Mouse (Mus musculus) hindbrain, embryonic 14.5 days (tissue): ENCODE measurements around the gene Psors1c2. TPM values are rescaled to one million over a fixed set of nuclear protein-coding genes. Genes with fewer than 3 reads are reported as not detected.
A peak's percentile ranks its signal among the peaks of the same experiment; 100 is the strongest.

ENCODE experiments used
- ATAC-seq: fragments of 200-750 bp; cut with Nextera tagmentation; 2 replicates; pipeline ENCODE4 v1.8.0; 2017; ENCODE audit warnings: moderate number of reproducible peaks, mild to moderate bottlenecking, moderate TSS enrichment, moderate library complexity; ENCODE audit not compliant: low FRiP score
- DNase-seq: peaks from one replicate; pipeline ENCODE4 v3.0.0-alpha.2; 2015; ENCODE audit warnings: low spot score
- H3K27ac ChIP-seq: fragments of 300-500 bp; sonication (generic); 2 replicates; pipeline ENCODE4 v1.5.1; 2014; ENCODE audit warnings: mild to moderate bottlenecking, moderate library complexity
- H3K27me3 ChIP-seq: fragments of 300-500 bp; sonication (generic); 2 replicates; pipeline ENCODE4 v1.6.1; 2014; ENCODE audit warnings: mild to moderate bottlenecking, low read length, mixed read lengths; ENCODE audit not compliant: control insufficient read depth, insufficient read depth
- H3K36me3 ChIP-seq: fragments of 300-500 bp; sonication (generic); replicated peaks from 2 replicates; pipeline ENCODE4 v1.6.1; 2014; ENCODE audit not compliant: control insufficient read depth, insufficient read depth
- H3K4me1 ChIP-seq: fragments of 300-500 bp; sonication (generic); replicated peaks from 2 replicates; pipeline ENCODE4 v1.6.1; 2014; ENCODE audit warnings: antibody characterized with exemption, low read length, mixed read lengths; ENCODE audit not compliant: control insufficient read depth, insufficient read depth
- H3K4me2 ChIP-seq: fragments of 300-500 bp; sonication (generic); replicated peaks from 2 replicates; pipeline ENCODE4 v1.6.1; 2014; ENCODE audit warnings: mild to moderate bottlenecking, moderate library complexity
- H3K4me3 ChIP-seq: fragments of 300-500 bp; sonication (generic); replicated peaks from 2 replicates; pipeline ENCODE4 v1.5.1; 2014; ENCODE audit warnings: mild to moderate bottlenecking, low read length
- H3K9ac ChIP-seq: fragments of 300-500 bp; sonication (generic); 2 replicates; pipeline ENCODE4 v1.6.1; 2014
- H3K9me3 ChIP-seq: fragments of 300-500 bp; sonication (generic); 2 replicates; pipeline ENCODE4 v1.6.1; 2016; ENCODE audit warnings: low read length; ENCODE audit not compliant: control insufficient read depth
- whole genome bisulfite sequencing: fragments of 180-500 bp; shearing (Covaris S2); extraction: QIAGEN DNeasy Blood & Tissue Kit; methylation state at CpG from one replicate; pipeline ENCODE4 v1.1.7; 2014; 5-methylcytosine and 5-hydroxymethylcytosine counted together
- polyA plus RNA-seq: library from polyadenylated mRNA; unstranded; fragments of >200 nt; fragmentation: Nextera tagmentation; extraction: Ambion mirVana; gene quantifications from 2 replicates; pipeline ENCODE4 v1.2.1, GENCODE M21; 2014

Psors1c2 gene
- polyA plus RNA-seq, 1 experiment from 2014 or later: 0.72 TPM

DNA sequence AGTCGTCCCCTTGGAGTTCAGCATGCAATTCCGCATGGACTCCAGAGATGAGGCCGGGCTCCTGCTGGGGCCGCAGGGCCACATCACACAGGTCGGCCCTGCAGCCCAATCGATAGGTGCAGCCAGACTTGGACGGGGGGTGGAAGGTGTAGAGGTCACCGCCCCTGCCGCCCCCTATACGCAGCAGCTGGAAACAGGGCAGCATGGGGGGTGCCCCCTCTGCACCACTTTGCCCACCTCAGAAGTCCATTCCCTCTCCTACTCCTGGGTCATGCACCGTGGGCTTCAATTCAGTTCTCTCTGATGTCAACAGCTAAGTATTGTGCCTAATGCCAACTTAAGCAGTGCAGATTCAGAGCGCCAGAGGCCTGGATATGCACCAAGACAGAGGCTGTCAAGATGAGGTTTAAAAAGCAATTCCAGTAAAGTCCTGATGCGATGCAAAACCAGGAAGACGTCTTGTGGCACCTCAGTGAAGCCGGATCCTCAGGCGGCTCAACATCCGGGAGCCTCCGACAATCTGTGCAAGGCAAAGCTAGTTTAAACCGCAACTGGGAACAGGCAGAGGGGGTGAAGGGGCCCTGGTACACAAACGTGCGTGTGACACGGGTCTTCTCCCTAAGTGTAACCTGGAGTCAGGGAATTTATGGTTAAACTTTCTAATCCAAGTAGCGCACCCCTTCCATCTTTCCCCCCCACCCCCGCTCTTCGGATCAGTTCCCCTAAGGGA lies 16.9 kb upstream of the Psors1c2 start:
- Histone ChIP-seq H3K4me2 (peak overlapping the region; percentile 80), H3K4me3 (peak overlapping the region; percentile 44), H3K9ac (peak overlapping the region; percentile 37), H3K27me3 (0 out of 2 replicates have a peak, but pooled peaks cover 4% of the 10 kb centered on the region), H3K27ac (no peak overlapping the region), H3K9me3 (no peaks in the 10 kb centered on the region), H3K4me1 (peaks cover 15% of the 10 kb centered on the region), H3K36me3 (no peaks in the 10 kb centered on the region)
- peak; percentile 15; the same call in 1 of the 2 replicates for ATAC-seq
- 7% methylated on average over 25 of the region's 25 CpGs for WGBS
- DNase-seq: no peak

DNA sequence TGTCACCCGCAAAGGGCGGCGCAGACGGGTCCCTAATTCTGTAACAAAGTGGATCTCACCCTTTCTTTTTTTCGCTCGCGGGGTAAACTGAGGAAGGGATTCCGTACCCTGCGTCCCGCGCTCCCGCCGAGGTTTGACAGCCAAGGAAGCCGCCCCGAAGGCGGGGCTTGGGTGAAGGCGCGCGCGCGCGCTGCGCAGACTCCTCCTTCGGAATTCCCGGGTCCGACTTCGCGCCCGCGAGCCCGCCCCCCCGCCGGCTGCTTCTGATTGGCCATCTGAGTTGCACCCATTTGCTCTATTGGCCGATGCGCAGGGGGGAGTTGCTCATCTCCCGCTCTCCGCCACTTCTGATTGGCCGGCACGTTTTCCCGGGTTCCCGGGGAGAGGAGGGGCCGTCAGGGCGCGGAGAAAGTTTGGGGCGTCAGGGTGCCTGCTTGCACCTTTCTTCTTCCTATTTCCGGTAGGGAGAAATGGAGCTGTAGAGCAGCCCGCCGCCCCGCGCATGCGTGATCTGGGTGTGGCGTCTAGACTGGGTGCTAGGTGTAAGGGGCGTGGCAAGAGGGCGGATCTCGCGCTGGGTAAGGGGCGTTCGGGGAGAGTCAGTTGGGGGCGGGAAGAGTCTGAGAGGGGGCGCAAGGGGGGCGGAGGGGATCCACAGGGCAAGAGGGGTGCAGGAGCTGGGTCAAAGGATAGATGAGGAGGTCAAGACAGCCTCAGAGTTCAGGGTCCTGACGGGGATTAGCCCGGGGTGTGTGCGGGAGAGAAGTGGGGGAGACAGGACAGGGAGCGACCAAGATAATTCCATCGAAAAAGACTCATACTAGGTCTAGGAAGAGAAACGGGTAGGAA lies 16.1 kb upstream of the Psors1c2 start, which contains the start of the genes Tcf19 and Cchcr1:
Gene Tcf19 (minus strand): TSS at position 173 of the 849 bp plus-strand sequence.
Gene Cchcr1 (plus strand): TSS at position 449 of the 849 bp plus-strand sequence.
- Histone ChIP-seq H3K4me1 (peaks cover 15% of the 10 kb centered on the region), H3K27me3 (0 out of 2 replicates have a peak, but pooled peaks cover 4% of the 10 kb centered on the region), H3K4me3 (peak within 1 kb of the TSS; percentile 44), H3K27ac (no peak within 1 kb of the TSS), H3K4me2 (peak within 1 kb of the TSS; percentile 80), H3K9ac (peak within 1 kb of the TSS; percentile 42), H3K9me3 (no peaks in the 10 kb centered on the region), H3K36me3 (0 out of 2 replicates have a peak, but pooled peaks cover 3% of the 10 kb centered on the region)
- ATAC-seq: peak; percentile 94
- peak; percentile 94 for DNase-seq
- WGBS: under 1% methylated on average over 67 of the region's 67 CpGs

DNA sequence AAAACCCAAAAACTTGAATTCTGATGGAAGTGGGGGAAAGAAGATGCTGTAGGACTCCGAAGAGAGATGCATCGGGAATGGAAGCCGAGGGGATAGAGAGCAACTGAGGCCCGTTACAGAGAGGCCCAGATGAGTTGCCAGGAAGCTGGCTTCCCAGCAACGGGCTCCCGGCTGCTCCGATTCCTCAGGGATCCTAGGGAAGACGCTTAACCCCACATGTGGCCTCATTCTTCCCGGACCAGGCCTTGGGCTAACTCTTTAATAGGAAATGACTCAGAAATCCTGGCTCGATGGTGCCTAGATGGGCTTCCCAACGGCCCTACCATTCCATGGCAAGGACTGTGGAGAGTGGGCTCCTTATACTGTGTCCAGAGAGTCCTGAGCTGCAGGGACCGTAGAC lies 15.5 kb upstream of the Psors1c2 start:
- H3K27me3 ChIP-seq: 0 out of 2 replicates have a peak, but pooled peaks cover 4% of the 10 kb centered on the region
- DNase-seq (no peak), ATAC-seq (no peak)
- H3K4me2 ChIP-seq: peak overlapping the region; percentile 80
- H3K9ac ChIP-seq: peak overlapping the region; percentile 42
- peak overlapping the region; percentile 44 for H3K4me3 ChIP-seq
- no peaks in the 10 kb centered on the region for H3K9me3 ChIP-seq
- no peak overlapping the region for H3K27ac ChIP-seq
- H3K4me1 ChIP-seq: peaks cover 15% of the 10 kb centered on the region
- 0 out of 2 replicates have a peak, but pooled peaks cover 3% of the 10 kb centered on the region for H3K36me3 ChIP-seq
- 10% methylated on average over 12 of the region's 12 CpGs for WGBS

DNA sequence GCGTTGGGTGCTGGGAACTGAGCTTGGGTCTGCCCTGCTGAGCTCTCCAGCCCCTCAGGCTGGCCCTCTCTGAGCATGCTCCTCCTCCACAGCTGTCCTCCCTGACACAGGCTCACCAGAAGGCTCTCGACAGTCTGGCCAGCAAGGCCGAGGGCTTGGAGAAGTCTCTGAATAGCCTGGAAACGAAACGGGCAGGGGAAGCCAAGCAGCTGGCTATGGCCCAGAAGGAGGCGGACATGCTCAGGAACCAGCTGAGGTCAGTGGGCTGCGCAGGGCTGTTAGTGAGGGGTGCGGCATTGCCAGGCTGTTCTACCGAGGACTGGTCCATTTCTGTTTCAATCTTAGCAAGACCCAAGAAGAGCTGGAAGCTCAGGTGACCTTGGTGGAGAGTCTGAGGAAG lies 8.6 kb upstream of the Psors1c2 start:
- Histone ChIP-seq H3K36me3 (peaks cover 8% of the 10 kb centered on the region; the same call in 1 of the 2 replicates), H3K4me1 (no peaks in the 10 kb centered on the region), H3K9ac (no peak overlapping the region), H3K4me3 (no peak overlapping the region), H3K27me3 (no peaks in the 10 kb centered on the region), H3K4me2 (no peak overlapping the region), H3K9me3 (no peaks in the 10 kb centered on the region), H3K27ac (no peak overlapping the region)
- WGBS: 86% methylated on average over 9 of the region's 9 CpGs
- DNase-seq: no peak
- ATAC-seq: no peak

DNA sequence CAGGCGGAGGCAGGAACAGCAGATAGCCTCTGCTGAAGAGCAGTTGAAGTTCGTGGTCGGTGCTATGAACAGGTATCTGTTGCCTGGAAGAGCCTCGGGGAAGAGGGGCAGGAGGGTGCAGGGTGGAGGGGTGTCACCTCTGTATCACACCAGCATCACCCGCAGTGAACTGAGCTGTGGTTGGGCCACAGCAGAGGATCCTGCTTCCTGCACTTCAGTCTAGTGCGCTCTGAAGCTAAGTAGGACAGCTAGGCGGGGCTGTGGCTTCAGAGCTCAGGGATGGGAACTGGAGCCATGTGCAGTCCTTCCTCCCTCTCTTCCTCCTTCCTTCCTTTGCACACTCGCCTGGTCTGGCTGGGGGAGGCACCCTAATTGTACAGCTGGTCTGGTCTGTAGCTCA lies 6.4 kb upstream of the Psors1c2 start:
- peaks cover 7% of the 10 kb centered on the region; the same call in 1 of the 2 replicates for H3K4me1 ChIP-seq
- no peaks in the 10 kb centered on the region for H3K9me3 ChIP-seq
- DNase-seq (no peak), ATAC-seq (no peak)
- H3K4me2 ChIP-seq: no peak overlapping the region
- H3K36me3 ChIP-seq: peaks cover 4% of the 10 kb centered on the region; the same call in 1 of the 2 replicates
- H3K27ac ChIP-seq: no peak overlapping the region
- no peak overlapping the region for H3K4me3 ChIP-seq
- no peaks in the 10 kb centered on the region for H3K27me3 ChIP-seq
- no peak overlapping the region for H3K9ac ChIP-seq
- WGBS: 88% methylated on average over 8 of the region's 8 CpGs

DNA sequence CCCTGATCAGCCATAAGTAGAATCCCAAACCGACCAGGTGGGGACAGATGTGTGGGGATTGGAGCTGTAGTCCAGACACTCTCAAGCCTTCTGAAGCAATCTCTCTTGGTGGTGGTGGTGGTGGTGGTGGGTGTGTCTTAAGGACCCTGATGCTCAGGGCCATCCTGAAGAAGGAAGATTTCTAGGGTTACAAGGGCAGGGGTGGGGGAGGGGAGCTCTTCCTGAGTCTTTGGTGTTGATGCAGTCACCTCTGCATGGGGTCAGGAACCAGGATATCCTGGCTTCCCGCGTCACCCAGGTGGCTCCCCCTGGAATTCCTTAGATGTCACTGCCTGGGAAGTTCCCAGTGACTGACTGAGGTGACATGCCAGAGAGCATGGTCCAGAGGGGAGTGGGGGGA lies 641 bp upstream of the Psors1c2 start:
- ATAC-seq (no peak), DNase-seq (no peak)
- 27% methylated on average over 3 of the region's 3 CpGs for WGBS
- H3K27me3 ChIP-seq: no peaks in the 10 kb centered on the region
- H3K9me3 ChIP-seq: no peaks in the 10 kb centered on the region
- H3K36me3 ChIP-seq: no peaks in the 10 kb centered on the region
- no peak overlapping the region for H3K27ac ChIP-seq
- H3K4me1 ChIP-seq: peaks cover 7% of the 10 kb centered on the region; the same call in 1 of the 2 replicates
- no peak overlapping the region for H3K9ac ChIP-seq
- H3K4me3 ChIP-seq: no peak overlapping the region
- H3K4me2 ChIP-seq: no peak overlapping the region

DNA sequence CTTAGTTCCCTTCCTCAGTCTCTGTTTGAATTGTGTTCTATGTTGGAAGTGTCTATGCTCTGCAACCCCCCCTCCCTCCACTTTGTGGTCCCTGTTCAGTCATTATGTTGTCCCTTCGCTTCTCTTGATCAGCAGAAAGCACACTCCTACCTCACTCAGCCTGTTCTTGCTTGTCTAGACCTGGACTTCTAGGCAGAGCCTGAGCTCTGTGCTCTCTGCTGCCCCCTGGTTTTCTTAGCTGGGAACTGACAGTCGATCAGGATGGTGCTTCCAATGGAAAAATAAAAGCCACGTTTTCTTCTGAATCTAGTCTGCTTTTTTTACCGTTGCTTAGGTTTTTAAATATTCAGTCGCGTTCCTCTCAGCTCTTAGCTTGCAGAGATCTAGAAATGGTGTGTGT lies 1.3 kb downstream of the Psors1c2 start:
- Histone ChIP-seq H3K9me3 (no peaks in the 10 kb centered on the region), H3K4me1 (peaks cover 7% of the 10 kb centered on the region; the same call in 1 of the 2 replicates), H3K4me3 (no peak overlapping the region), H3K27me3 (no peaks in the 10 kb centered on the region), H3K27ac (no peak overlapping the region), H3K36me3 (no peaks in the 10 kb centered on the region), H3K9ac (no peak overlapping the region), H3K4me2 (no peak overlapping the region)
- ATAC-seq: 0 out of 2 replicates have a peak, but pooled peaks have one; percentile 63
- DNase-seq: peak; percentile 91
- 16% methylated on average over 6 of the region's 6 CpGs for WGBS

DNA sequence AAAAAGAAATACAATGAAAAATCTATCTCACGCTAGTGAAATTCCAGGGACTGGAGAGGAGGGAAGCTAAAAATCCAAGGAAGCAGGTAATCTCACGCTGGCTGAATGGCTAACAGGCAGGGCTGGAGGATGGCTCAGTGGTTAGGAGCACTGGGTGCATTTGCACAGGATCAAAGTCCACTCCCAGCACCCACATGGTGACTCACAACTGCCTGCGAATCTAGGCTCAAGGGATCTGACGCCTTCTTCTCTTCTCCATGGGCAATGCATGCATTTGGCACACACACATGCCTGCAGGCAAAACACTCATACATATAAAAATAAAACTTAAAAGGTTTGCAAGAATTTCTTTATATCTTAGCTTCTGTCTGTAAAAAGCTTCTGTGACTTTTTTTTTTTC lies 4.4 kb downstream of the Psors1c2 start:
- no peak for ATAC-seq
- H3K27ac ChIP-seq: no peak overlapping the region
- WGBS: 81% methylated on average over 4 of the region's 4 CpGs
- no peak for DNase-seq
- H3K9me3 ChIP-seq: no peaks in the 10 kb centered on the region
- no peaks in the 10 kb centered on the region for H3K4me1 ChIP-seq
- H3K4me3 ChIP-seq: no peak overlapping the region
- H3K4me2 ChIP-seq: no peak overlapping the region
- H3K27me3 ChIP-seq: no peaks in the 10 kb centered on the region
- H3K36me3 ChIP-seq: no peaks in the 10 kb centered on the region
- no peak overlapping the region for H3K9ac ChIP-seq

DNA sequence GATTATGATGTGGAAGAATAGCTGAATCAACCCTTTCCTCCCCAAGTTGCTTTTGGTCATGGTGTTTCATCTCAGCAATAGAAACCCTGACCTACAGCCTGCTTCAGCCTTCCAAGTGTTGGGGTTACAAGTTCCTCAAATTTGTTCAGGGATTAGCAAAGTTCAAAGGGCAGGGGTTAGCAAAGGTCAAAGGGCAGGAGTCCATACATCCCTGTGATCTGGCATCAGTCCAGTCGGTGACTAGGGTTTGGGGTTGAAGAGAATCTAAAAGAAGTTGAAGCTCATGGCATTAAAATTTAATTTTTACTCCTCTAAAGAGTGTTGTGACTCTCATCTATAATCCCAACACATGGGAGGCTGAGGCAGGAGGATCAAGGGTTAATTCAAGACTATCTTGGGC lies 5.5 kb downstream of the Psors1c2 start:
- no peaks in the 10 kb centered on the region for H3K27me3 ChIP-seq
- H3K9ac ChIP-seq: no peak overlapping the region
- H3K36me3 ChIP-seq: no peaks in the 10 kb centered on the region
- no peak overlapping the region for H3K4me3 ChIP-seq
- no peak for ATAC-seq
- H3K9me3 ChIP-seq: no peaks in the 10 kb centered on the region
- H3K4me2 ChIP-seq: no peak overlapping the region
- no peak overlapping the region for H3K27ac ChIP-seq
- H3K4me1 ChIP-seq: peaks cover 5% of the 10 kb centered on the region
- WGBS: 91% methylated on average over 1 of the region's 1 CpGs
- DNase-seq: no peak
